Mouse (Mus musculus) layer of hippocampus, adult 8-10 months (tissue): ENCODE data around the gene Mapre1. TPM values are rescaled to one million over a fixed set of nuclear protein-coding genes. Genes with fewer than 3 reads are reported as not detected.

Experiments used
- DNase-seq, 2 experiments: peaks; one replicate each; pipeline ENCODE4 v3.0.0; 2022; ENCODE audit warnings: low spot score in 2 of 2
- total RNA-seq, 4 experiments: library from RNA; stranded (reverse); gene quantifications; 2 replicates each; pipeline ENCODE4 v1.2.4; 2022

The Mapre1 gene
- total RNA-seq, 4 experiments from 2014 or later = 71.8 to 84.9 (median 76.6) TPM

- DNase-seq = peak; percentile 15 to 19
These were observed 37.7 kb downstream of the Mapre1 start for GRCm38 (mm10) chr2:153778638-153779362.

GRCm38 (mm10) chr2:153779394-153779981, 38.4 kb downstream of the Mapre1 start, which contains the start of gene Efcab8:
Gene Efcab8, plus strand, starts transcription at chr2:153779931.
- DNase-seq = no peak

GRCm38 (mm10) chr2:153781181-153781580, 40.1 kb downstream of the Mapre1 start:
- no peak for DNase-seq

- DNase-seq = no peak
These were observed 43.6 kb downstream of the Mapre1 start for GRCm38 (mm10) chr2:153784668-153785067.

GRCm38 (mm10) chr2:153793366-153793765, 52.3 kb downstream of the Mapre1 start:
- DNase-seq = no peak

GRCm38 (mm10) chr2:153795090-153795489, 54.0 kb downstream of the Mapre1 start:
- no peak for DNase-seq

- peak; percentile 33 to 68 for DNase-seq
These were observed 66.4 kb downstream of the Mapre1 start for GRCm38 (mm10) chr2:153807464-153807863.

GRCm38 (mm10) chr2:153808146-153808545, 67.1 kb downstream of the Mapre1 start:
- DNase-seq = no peak

GRCm38 (mm10) chr2:153808841-153809240, 67.8 kb downstream of the Mapre1 start:
- DNase-seq = no peak

- no peak for DNase-seq
These were observed 68.8 kb downstream of the Mapre1 start for GRCm38 (mm10) chr2:153809921-153810320.

- DNase-seq = no peak
These were observed 81.0 kb downstream of the Mapre1 start for GRCm38 (mm10) chr2:153822005-153822543.

Other genes with a start within 250 kb of the Mapre1 start
- gene 4930404H24Rik, start 248.5 kb upstream of the Mapre1 start, total RNA-seq = 1 to 10 TPM in 1 of 4 experiments, not detected in 3; 1.8 TPM
- 10 to 100 TPM; 44.4 to 47.8 (median 45.1) TPM for gene Nol4l, start 211.3 kb upstream of the Mapre1 start, total RNA-seq
- 10 to 100 TPM; 26.1 to 35.8 (median 29.9) TPM for gene Commd7, start 108.5 kb upstream of the Mapre1 start, total RNA-seq
- gene Dnmt3b, start 91.8 kb upstream of the Mapre1 start, total RNA-seq = 1 to 10 TPM in 3 of 4 experiments, under 1 TPM in 1; 0.41 to 2.6 (median 2.0) TPM
- gene Dnmt3c, start 44.6 kb upstream of the Mapre1 start, total RNA-seq = under 1 TPM in 2 of 4 experiments, not detected in 2; 0.18 to 0.20 TPM
- gene Efcab8, start 38.7 kb downstream of the Mapre1 start, total RNA-seq = under 1 TPM; 0.14 to 0.61 (median 0.37) TPM
- not detected for gene Sun5, start 129.8 kb downstream of the Mapre1 start, total RNA-seq
- gene Bpifb2, start 133.8 kb downstream of the Mapre1 start, total RNA-seq = not detected
- not detected for gene Bpifb6, start 159.1 kb downstream of the Mapre1 start, total RNA-seq
- gene Bpifb3, start 177.0 kb downstream of the Mapre1 start, total RNA-seq = not detected
- not detected for gene Bpifb4, start 196.9 kb downstream of the Mapre1 start, total RNA-seq
- not detected for gene Bpifa6, start 233.7 kb downstream of the Mapre1 start, total RNA-seq